ENCODE assay signal across 22 mouse cellular contexts in the genomic region with DNA sequence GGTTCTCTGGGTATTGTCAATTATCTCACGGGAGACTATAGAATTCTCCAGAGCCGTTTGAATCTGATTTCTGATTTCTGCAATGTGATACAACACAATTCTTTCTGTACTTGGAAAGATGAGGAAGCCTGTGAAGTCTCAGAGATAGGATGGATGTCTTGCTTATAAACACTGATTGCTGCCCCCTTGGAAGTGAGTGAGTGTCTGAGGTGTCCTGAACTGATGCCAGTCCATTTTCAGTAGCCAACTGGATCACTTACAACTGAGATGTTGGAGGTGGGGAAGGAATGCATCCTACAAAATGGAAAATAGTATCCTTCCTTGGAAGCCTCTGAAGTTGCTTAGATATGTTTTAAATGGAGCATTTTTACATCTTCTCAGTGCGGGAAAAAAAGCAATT.
"Had no signal": no experiment of that assay in that cellular context is flagged by ENCODE, and none has a peak within 500 bp of the region (broad histone marks: within the 10 kb centered on the region; RNA-seq: fewer than 3 reads in every experiment).

No protein-coding gene starts in this region.

- ATAC-seq: hindbrain, embryonic 16.5 days; hindbrain, postnatal 0 days; inflammation-experienced regulatory T-cells, adult 6 months; intestine, embryonic 15.5 days; intestine, embryonic 16.5 days; intestine, postnatal 0 days had no signal

- DNase-seq: heart, postnatal 10 days; heart, postnatal 14 days; heart, postnatal 36 days; heart, postnatal 4 days; kidney, adult 11 months; kidney, adult 18-20 months; kidney, adult 2 months; kidney, adult 8-10 months; kidney, adult 9 months; kidney, postnatal 10 days; kidney, postnatal 14 days; kidney, postnatal 25 days; kidney, postnatal 36 days; kidney, postnatal 4 days; layer of hippocampus, adult 9-11 months; layer of hippocampus, postnatal 36 days had no signal
